ENCODE assay signal across 7 mouse cellular contexts in genomic region chr2:132575759-132576439, GRCm38 (mm10). TPM values are rescaled to one million over a fixed set of nuclear protein-coding genes. Genes with fewer than 3 reads are reported as not detected.
A peak's percentile ranks its signal among the peaks of the same experiment; 100 is the strongest.
DNase-seq lines count a peak whose midpoint lies in the region; ATAC-seq and TF ChIP-seq lines count a peak whose summit lies in the region.

No protein-coding gene starts in this region.

- TF ChIP-seq CTCF in bone marrow macrophage, adult 2 months (IDR thresholded peaks at IDR 0.05; ENCODE audit: low read depth, low read length): no peak
- TF ChIP-seq CTCF in liver, embryonic 14.5 days (IDR thresholded peaks at IDR 0.05; ENCODE audit: low read depth): no peak

- peaks cover 28% of the 10 kb centered on the region for H3K4me1 ChIP-seq in bone marrow macrophage, adult 2 months (ENCODE audit: control insufficient read depth, insufficient read depth, low read length)
- H3K4me1 ChIP-seq in liver, embryonic 14.5 days (replicated peaks; ENCODE audit: control insufficient read depth in 2 of 2, insufficient read depth in 2 of 2, low read length in 1 of 2): peaks cover 22% of the 10 kb centered on the region in 2 experiments
- H3K4me1 ChIP-seq in neural tube, embryonic 13.5 days (replicated peaks): peaks cover 21% of the 10 kb centered on the region

- no peak for TF ChIP-seq POLR2A in bone marrow macrophage, adult 2 months (IDR thresholded peaks at IDR 0.05; ENCODE audit: borderline replicate concordance, low read depth, low read length)

- H3K4me3 ChIP-seq in bone marrow macrophage, adult 2 months (ENCODE audit: insufficient read depth, low read length): peak overlapping the region; percentile 7; the same call in 1 of the 2 replicates
- peak overlapping the region; percentile 97 to 99 for H3K4me3 ChIP-seq in liver, embryonic 14.5 days (ENCODE audit: insufficient read depth in 1 of 2, low read depth in 2 of 2, low read length in 2 of 2)
- peak overlapping the region; percentile 80 for H3K4me3 ChIP-seq in neural tube, embryonic 13.5 days

- no peak overlapping the region for H3K27ac ChIP-seq in bone marrow macrophage, adult 2 months (ENCODE audit: insufficient read depth, low read depth, low read length)
- peak overlapping the region; percentile 86 for H3K27ac ChIP-seq in liver, embryonic 14.5 days
- H3K27ac ChIP-seq in neural tube, embryonic 13.5 days (replicated peaks): no peak overlapping the region

- peaks cover 11% of the 10 kb centered on the region for H3K36me3 ChIP-seq in liver, embryonic 14.5 days (replicated peaks; ENCODE audit: control insufficient read depth, insufficient read depth, low read depth)
- H3K36me3 ChIP-seq in neural tube, embryonic 13.5 days: peaks cover 8% of the 10 kb centered on the region

- 50% methylated on average over 11 of the region's 11 CpGs for WGBS in liver, embryonic 14.5 days (ENCODE audit: insufficient replicate concordance)
- 85% methylated on average over 11 of the region's 11 CpGs for WGBS in neural tube, embryonic 13.5 days

- H3K9me3 ChIP-seq in liver, embryonic 14.5 days (ENCODE audit: control insufficient read depth, low read length): no peaks in the 10 kb centered on the region
- no peaks in the 10 kb centered on the region for H3K9me3 ChIP-seq in neural tube, embryonic 13.5 days

- DNase-seq in MN1 (ENCODE audit: low spot score): peak; percentile 47
- peak; percentile 82 for DNase-seq in gastrocnemius, adult 18-20 months (ENCODE audit: low spot score)
- peak; percentile 25 for DNase-seq in induced T-regulatory cell, adult 2 months (ENCODE audit: low read depth)
- DNase-seq in liver, embryonic 14.5 days (ENCODE audit: low read depth in 3 of 3, low spot score in 3 of 3): no peak
- no peak for DNase-seq in thymus, postnatal 36 days

- ATAC-seq in liver, embryonic 14.5 days (ENCODE audit: insufficient read depth): no peak
- no peak for ATAC-seq in neural tube, embryonic 13.5 days (ENCODE audit: low read depth)

- H3K4me2 ChIP-seq in liver, embryonic 14.5 days (ENCODE audit: low read depth): peak overlapping the region; percentile 81
- peak overlapping the region; percentile 64 for H3K4me2 ChIP-seq in neural tube, embryonic 13.5 days

- no peak for TF ChIP-seq EP300 in liver, embryonic 14.5 days (IDR thresholded peaks at IDR 0.05; ENCODE audit: low read depth)

- H3K9ac ChIP-seq in liver, embryonic 14.5 days (replicated peaks): peak overlapping the region; percentile 100
- H3K9ac ChIP-seq in neural tube, embryonic 13.5 days: peak overlapping the region; percentile 94

- H3K27me3 ChIP-seq in liver, embryonic 14.5 days (ENCODE audit: control insufficient read depth, insufficient read depth, low read length): no peaks in the 10 kb centered on the region
- no peaks in the 10 kb centered on the region for H3K27me3 ChIP-seq in neural tube, embryonic 13.5 days

RNA-seq across cellular contexts. Expression of gene Gpcpd1, which starts 11.6 kb away (rescaled TPM):
- polyA plus RNA-seq in bone marrow macrophage, adult 2 months (2012; ENCODE audit: insufficient read depth, insufficient read length, missing spikeins): 31.0 and 35.2 TPM in 2 replicates
- 100 to 1,000 TPM; 220 to 252 TPM for total RNA-seq in gastrocnemius, adult 18-20 months (2021)
- 20.6 and 31.0 TPM in 2 replicates for polyA plus RNA-seq in liver, embryonic 14.5 days (2012; rRNA removed)
- polyA plus RNA-seq in liver, embryonic 14.5 days (2014; fragmentation: Nextera tagmentation; extraction: Ambion mirVana): 67.7 and 78.4 TPM in 2 replicates
- 84.8 and 89.7 TPM in 2 replicates for polyA plus RNA-seq in neural tube, embryonic 13.5 days (2015; fragmentation: Nextera tagmentation; extraction: Ambion mirVana)

Comparison
In these comparisons a context has a peak if more than half of its experiments do, and no peak if none do; other contexts are left out.
1. DNase-seq: peak in MN1 (single experiment), gastrocnemius, adult 18-20 months (single experiment) and induced T-regulatory cell, adult 2 months (single experiment); none in liver, embryonic 14.5 days (0 of 3) and thymus, postnatal 36 days (0 of 2).
2. H3K4me3 ChIP-seq: peak in every context shown above with its lines; median percentile 98 in liver, embryonic 14.5 days; 80 in neural tube, embryonic 13.5 days; 7 in bone marrow macrophage, adult 2 months.